Mouse (Mus musculus) lung, postnatal 0 days (tissue): ENCODE measurements around the gene Zbtb38. TPM values are rescaled to one million over a fixed set of nuclear protein-coding genes. Genes with fewer than 3 reads are reported as not detected.

Source experiments
- ATAC-seq: fragments of 200-750 bp; cut with Nextera tagmentation; 2 replicates; pipeline ENCODE4 v1.8.0; 2017; ENCODE audit warnings: moderate library complexity
- DNase-seq: peaks from one replicate; pipeline ENCODE4 v3.0.0-alpha.2; 2016; ENCODE audit warnings: low spot score
- H3K27ac ChIP-seq: fragments of 300-500 bp; sonication (generic); 2 replicates; pipeline ENCODE4 v1.5.1; 2014; ENCODE audit warnings: antibody characterized with exemption, mild to moderate bottlenecking, low read length, mixed read lengths
- H3K27me3 ChIP-seq: fragments of 300-500 bp; sonication (generic); replicated peaks from 2 replicates; pipeline ENCODE4 v1.6.1; 2014; ENCODE audit warnings: low read length, mixed read lengths; ENCODE audit not compliant: insufficient read depth
- H3K36me3 ChIP-seq: fragments of 300-500 bp; sonication (generic); 2 replicates; pipeline ENCODE4 v1.6.1; 2014; ENCODE audit warnings: low read length, mixed read lengths; ENCODE audit not compliant: insufficient read depth
- H3K4me1 ChIP-seq: fragments of 300-500 bp; sonication (generic); 2 replicates; pipeline ENCODE4 v1.6.1; 2014; ENCODE audit warnings: antibody characterized with exemption, low read depth, low read length, mixed read lengths; ENCODE audit not compliant: insufficient read depth
- H3K4me2 ChIP-seq: fragments of 300-500 bp; sonication (generic); replicated peaks from 2 replicates; pipeline ENCODE4 v1.6.1; 2014; ENCODE audit warnings: low read depth, mild to moderate bottlenecking, low read length, moderate library complexity, mixed read lengths
- H3K4me3 ChIP-seq: fragments of 300-500 bp; sonication (generic); 2 replicates; pipeline ENCODE4 v1.5.1; 2014; ENCODE audit warnings: low read depth, low read length
- H3K9ac ChIP-seq: fragments of 300-500 bp; sonication (generic); replicated peaks from 2 replicates; pipeline ENCODE4 v1.6.1; 2014; ENCODE audit warnings: low read depth, mild to moderate bottlenecking
- H3K9me3 ChIP-seq: fragments of 300-500 bp; sonication (generic); 2 replicates; pipeline ENCODE4 v1.6.1; 2016; ENCODE audit warnings: low read length, mixed read lengths
- CTCF ChIP-seq: IDR thresholded peaks from 2 replicates; pipeline ENCODE4 v1.5.1; 2016; ENCODE audit warnings: antibody characterized with exemption, mild to moderate bottlenecking
- EP300 ChIP-seq: IDR thresholded peaks from 2 replicates; pipeline ENCODE4 v1.6.1; 2016; ENCODE audit warnings: antibody characterized with exemption, mild to moderate bottlenecking, control low read depth
- WGBS: fragments of 180-500 bp; shearing (Covaris S2); extraction: QIAGEN DNeasy Blood & Tissue Kit; methylation state at CpG from one replicate; pipeline ENCODE4 v1.1.7; 2014; 5-methylcytosine and 5-hydroxymethylcytosine counted together
- polyA plus RNA-seq: library from polyadenylated mRNA; unstranded; fragments of >200 nt; fragmentation: Nextera tagmentation; extraction: Ambion mirVana; gene quantifications from 2 replicates; pipeline ENCODE4 v1.2.1, GENCODE M21; 2015

The Zbtb38 gene
- polyA plus RNA-seq, 1 experiment from 2014 or later = 31.8 TPM

- Histone ChIP-seq H3K9me3 (no peaks in the 10 kb centered on the region), H3K4me3 (no peak overlapping the region), H3K36me3 (no peaks in the 10 kb centered on the region), H3K27ac (peak overlapping the region; percentile 79; the same call in 1 of the 2 replicates), H3K4me1 (peaks cover 12% of the 10 kb centered on the region; the same call in 1 of the 2 replicates), H3K27me3 (no peaks in the 10 kb centered on the region), H3K9ac (no peak overlapping the region), H3K4me2 (no peak overlapping the region)
- DNase-seq (peak; percentile 36), ATAC-seq (no peak)
- TF ChIP-seq EP300 = no peak
- TF ChIP-seq CTCF = no peak
- 64% methylated on average over 11 of the region's 11 CpGs for WGBS
These were observed 1.4 kb upstream of the Zbtb38 start for GRCm38 (mm10) chr9:96753921-96754624.

- H3K4me3 ChIP-seq = no peak overlapping the region
- no peaks in the 10 kb centered on the region for H3K9me3 ChIP-seq
- H3K4me1 ChIP-seq = peaks cover 12% of the 10 kb centered on the region; the same call in 1 of the 2 replicates
- no peak for TF ChIP-seq CTCF
- no peak for TF ChIP-seq EP300
- WGBS = 81% methylated on average over 8 of the region's 8 CpGs
- peak overlapping the region; percentile 79 for H3K27ac ChIP-seq
- DNase-seq (no peak), ATAC-seq (no peak)
- no peaks in the 10 kb centered on the region for H3K27me3 ChIP-seq
- H3K36me3 ChIP-seq = peaks cover 2% of the 10 kb centered on the region; the same call in 1 of the 2 replicates
- no peak overlapping the region for H3K9ac ChIP-seq
- no peak overlapping the region for H3K4me2 ChIP-seq
These were observed 761 bp upstream of the Zbtb38 start for GRCm38 (mm10) chr9:96753392-96753791.

- DNase-seq (no peak), ATAC-seq (peak; percentile 57)
- peak overlapping the region; percentile 33 for H3K4me2 ChIP-seq
- no peaks in the 10 kb centered on the region for H3K27me3 ChIP-seq
- H3K9ac ChIP-seq = peak overlapping the region; percentile 29; the same call in 1 of the 2 replicates
- WGBS = 69% methylated on average over 15 of the region's 15 CpGs
- H3K27ac ChIP-seq = peak overlapping the region; percentile 79
- no peak for TF ChIP-seq CTCF
- TF ChIP-seq EP300 = no peak
- peaks cover 12% of the 10 kb centered on the region; the same call in 1 of the 2 replicates for H3K4me1 ChIP-seq
- no peak overlapping the region for H3K4me3 ChIP-seq
- H3K9me3 ChIP-seq = no peaks in the 10 kb centered on the region
- peaks cover 6% of the 10 kb centered on the region; the same call in 1 of the 2 replicates for H3K36me3 ChIP-seq
These were observed 619 bp downstream of the Zbtb38 start for GRCm38 (mm10) chr9:96751821-96752602.

GRCm38 (mm10) chr9:96750636-96751035, 2.0 kb downstream of the Zbtb38 start:
- H3K9me3 ChIP-seq = no peaks in the 10 kb centered on the region
- H3K4me3 ChIP-seq = no peak overlapping the region
- no peak overlapping the region for H3K4me2 ChIP-seq
- peaks cover 12% of the 10 kb centered on the region; the same call in 1 of the 2 replicates for H3K4me1 ChIP-seq
- no peak for ATAC-seq
- H3K36me3 ChIP-seq = peaks cover 6% of the 10 kb centered on the region; the same call in 1 of the 2 replicates
- WGBS = 98% methylated on average over 11 of the region's 11 CpGs
- no peak for TF ChIP-seq EP300
- H3K27me3 ChIP-seq = no peaks in the 10 kb centered on the region
- no peak for DNase-seq
- H3K9ac ChIP-seq = no peak overlapping the region
- H3K27ac ChIP-seq = no peak overlapping the region

GRCm38 (mm10) chr9:96746527-96746926, 6.1 kb downstream of the Zbtb38 start:
- DNase-seq (no peak), ATAC-seq (no peak)
- H3K27ac ChIP-seq = no peak overlapping the region
- 92% methylated on average over 9 of the region's 9 CpGs for WGBS
- H3K9ac ChIP-seq = no peak overlapping the region
- H3K36me3 ChIP-seq = peaks cover 6% of the 10 kb centered on the region; the same call in 1 of the 2 replicates
- no peaks in the 10 kb centered on the region for H3K4me1 ChIP-seq
- H3K4me2 ChIP-seq = no peak overlapping the region
- no peaks in the 10 kb centered on the region for H3K27me3 ChIP-seq
- no peak overlapping the region for H3K4me3 ChIP-seq
- H3K9me3 ChIP-seq = no peaks in the 10 kb centered on the region
- no peak for TF ChIP-seq EP300
- no peak for TF ChIP-seq CTCF

GRCm38 (mm10) chr9:96744909-96745308, 7.7 kb downstream of the Zbtb38 start:
- H3K27me3 ChIP-seq = no peaks in the 10 kb centered on the region
- WGBS = 56% methylated on average over 2 of the region's 2 CpGs

More at GRCm38 (mm10) chr9:96744909-96745308, 7.7 kb downstream of the Zbtb38 start:
- DNase-seq (no peak), ATAC-seq (no peak)
- H3K27ac ChIP-seq = no peak overlapping the region
- no peak overlapping the region for H3K4me3 ChIP-seq
- H3K4me1 ChIP-seq = no peaks in the 10 kb centered on the region
- H3K4me2 ChIP-seq = no peak overlapping the region
- peaks cover 6% of the 10 kb centered on the region; the same call in 1 of the 2 replicates for H3K36me3 ChIP-seq
- no peaks in the 10 kb centered on the region for H3K9me3 ChIP-seq
- no peak overlapping the region for H3K9ac ChIP-seq
- TF ChIP-seq CTCF = no peak
- no peak for TF ChIP-seq EP300
